Mouse (Mus musculus): ENCODE data around the gene Mast3. TPM values are rescaled to one million over a fixed set of nuclear protein-coding genes. Genes with fewer than 3 reads are reported as not detected.

The Mast3 gene
- polyA plus RNA-seq, 1 experiment from 2014 or later = 5.6 TPM

DNA sequence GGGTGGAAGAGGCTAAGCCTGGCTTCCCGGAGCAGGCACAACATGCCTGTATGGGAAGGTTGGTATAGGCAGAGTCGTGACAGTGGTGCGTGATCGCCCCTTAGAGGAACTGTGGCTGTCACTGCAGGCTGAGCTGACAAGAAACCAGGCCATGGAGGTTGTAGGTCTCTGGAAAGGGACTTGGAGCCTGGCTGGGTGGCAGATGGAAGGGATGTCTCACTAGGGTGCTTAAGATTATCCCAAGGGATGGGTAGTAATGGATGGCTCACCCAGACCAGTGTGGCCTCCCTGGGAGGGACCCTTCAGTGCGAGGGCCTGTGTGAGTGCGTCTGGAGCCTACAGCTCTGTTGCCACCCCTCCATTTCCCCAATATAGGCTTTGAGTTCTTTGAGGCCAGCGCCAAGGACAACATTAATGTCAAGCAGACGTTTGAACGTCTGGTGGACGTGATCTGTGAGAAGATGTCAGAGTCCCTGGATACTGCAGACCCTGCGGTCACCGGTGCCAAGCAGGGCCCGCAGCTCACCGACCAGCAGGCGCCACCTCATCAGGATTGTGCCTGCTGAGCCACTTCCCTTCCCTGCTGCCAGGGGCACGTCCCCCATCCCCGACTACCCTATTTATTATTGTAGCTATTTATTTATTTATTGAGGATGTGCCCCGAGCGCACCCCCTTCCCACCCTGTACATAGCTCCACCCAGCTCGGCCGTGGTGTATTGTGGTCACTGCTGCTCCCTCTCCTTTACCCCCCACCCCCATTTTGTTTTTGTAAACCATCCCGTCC is 47.1 kb downstream of the Mast3 start:
- H3K4me2 ChIP-seq = no peak overlapping the region
- no peak overlapping the region; the same call in none of the 2 replicates for H3K9ac ChIP-seq
- peaks cover 30% of the 10 kb centered on the region for H3K36me3 ChIP-seq
- H3K27me3 ChIP-seq (replicated peaks) = no peaks in the 10 kb centered on the region
- no peak overlapping the region for H3K4me3 ChIP-seq
- H3K27ac ChIP-seq (replicated peaks) = no peak overlapping the region
- ATAC-seq (ENCODE audit: extremely low read depth, insufficient number of reproducible peaks, low FRiP score, low TSS enrichment) = no peak
- WGBS = 71% methylated on average over 22 of the region's 22 CpGs
- no peaks in the 10 kb centered on the region for H3K9me3 ChIP-seq
- H3K4me1 ChIP-seq = peaks cover 52% of the 10 kb centered on the region

DNA sequence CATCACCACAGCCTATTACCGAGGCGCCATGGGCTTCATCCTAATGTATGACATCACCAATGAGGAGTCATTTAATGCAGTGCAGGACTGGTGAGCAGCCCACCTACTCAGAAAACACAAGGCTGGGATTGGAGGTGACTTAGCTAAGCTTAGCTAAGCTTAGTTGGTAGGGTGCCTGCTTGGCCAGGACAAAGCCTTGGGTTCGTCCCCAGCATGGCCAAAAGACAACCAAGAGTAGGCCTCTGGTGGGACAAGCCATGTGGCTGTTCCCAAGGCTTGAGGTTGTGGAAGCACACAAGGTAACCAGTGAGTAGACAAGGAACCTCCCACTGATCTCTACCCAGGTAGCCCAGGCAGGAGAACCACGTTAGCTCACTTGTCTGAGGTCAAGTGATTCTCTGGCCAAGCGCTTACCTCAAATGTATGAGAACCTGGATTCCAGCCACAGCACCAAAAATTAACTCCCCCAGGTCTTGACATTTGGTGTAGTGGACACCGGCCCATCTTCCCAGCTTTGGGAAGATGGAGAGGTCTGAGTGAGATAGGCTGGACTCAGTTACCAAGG is 48.3 kb downstream of the Mast3 start:
- no peak for ATAC-seq (ENCODE audit: extremely low read depth, insufficient number of reproducible peaks, low FRiP score, low TSS enrichment)
- Histone ChIP-seq H3K4me3 (no peak overlapping the region), H3K4me1 (peaks cover 56% of the 10 kb centered on the region), H3K27me3 (replicated peaks) (no peaks in the 10 kb centered on the region), H3K27ac (replicated peaks) (no peak overlapping the region), H3K4me2 (no peak overlapping the region), H3K9ac (no peak overlapping the region), H3K9me3 (no peaks in the 10 kb centered on the region), H3K36me3 (peaks cover 30% of the 10 kb centered on the region)
- WGBS = 88% methylated on average over 6 of the region's 6 CpGs

DNA sequence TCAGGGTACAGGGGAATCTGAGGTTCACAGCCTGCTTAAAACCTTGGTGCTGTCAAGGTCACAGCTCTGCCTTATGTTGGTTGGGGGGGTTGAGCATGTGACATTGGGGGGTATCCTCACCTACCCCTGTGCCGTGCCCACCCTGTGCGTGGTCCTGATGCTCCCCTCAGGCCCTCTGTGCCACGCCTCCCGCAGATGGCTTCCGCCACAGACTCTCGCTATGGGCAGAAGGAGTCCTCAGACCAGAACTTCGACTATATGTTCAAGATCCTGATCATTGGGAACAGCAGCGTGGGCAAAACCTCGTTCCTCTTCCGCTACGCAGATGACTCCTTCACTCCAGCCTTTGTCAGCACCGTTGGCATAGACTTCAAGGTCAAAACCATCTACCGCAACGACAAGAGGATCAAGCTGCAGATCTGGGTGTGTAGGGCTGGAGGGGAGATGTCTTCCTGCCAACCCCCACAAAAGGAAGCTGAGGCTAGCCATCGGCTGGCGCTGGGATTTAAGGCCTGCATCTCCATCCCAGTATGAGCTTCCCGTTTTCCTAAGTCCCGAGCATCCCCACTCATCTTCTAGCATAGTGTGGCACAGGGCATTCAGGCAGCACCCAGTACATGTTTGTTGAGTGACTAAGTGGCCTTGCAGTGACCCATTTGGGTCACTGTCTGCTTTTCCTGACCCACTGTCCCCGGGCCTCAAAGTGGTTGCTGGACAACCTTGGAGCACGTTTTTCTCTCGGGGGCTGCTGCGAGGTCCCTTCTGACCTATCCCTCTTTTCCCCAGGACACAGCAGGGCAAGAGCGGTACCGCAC is 49.0 kb downstream of the Mast3 start:
- Histone ChIP-seq H3K4me3 (peak overlapping the region; percentile 70), H3K9ac (peak overlapping the region; percentile 89; the same call in 1 of the 2 replicates), H3K27me3 (replicated peaks) (peaks cover under 1% of the 10 kb centered on the region; the same call in 1 of the 2 replicates), H3K27ac (replicated peaks) (no peak overlapping the region), H3K4me1 (peaks cover 51% of the 10 kb centered on the region), H3K4me2 (peak overlapping the region; percentile 98), H3K36me3 (peaks cover 30% of the 10 kb centered on the region), H3K9me3 (no peaks in the 10 kb centered on the region)
- no peak for ATAC-seq (ENCODE audit: extremely low read depth, insufficient number of reproducible peaks, low FRiP score, low TSS enrichment)
- 81% methylated on average over 24 of the region's 24 CpGs for WGBS

DNA sequence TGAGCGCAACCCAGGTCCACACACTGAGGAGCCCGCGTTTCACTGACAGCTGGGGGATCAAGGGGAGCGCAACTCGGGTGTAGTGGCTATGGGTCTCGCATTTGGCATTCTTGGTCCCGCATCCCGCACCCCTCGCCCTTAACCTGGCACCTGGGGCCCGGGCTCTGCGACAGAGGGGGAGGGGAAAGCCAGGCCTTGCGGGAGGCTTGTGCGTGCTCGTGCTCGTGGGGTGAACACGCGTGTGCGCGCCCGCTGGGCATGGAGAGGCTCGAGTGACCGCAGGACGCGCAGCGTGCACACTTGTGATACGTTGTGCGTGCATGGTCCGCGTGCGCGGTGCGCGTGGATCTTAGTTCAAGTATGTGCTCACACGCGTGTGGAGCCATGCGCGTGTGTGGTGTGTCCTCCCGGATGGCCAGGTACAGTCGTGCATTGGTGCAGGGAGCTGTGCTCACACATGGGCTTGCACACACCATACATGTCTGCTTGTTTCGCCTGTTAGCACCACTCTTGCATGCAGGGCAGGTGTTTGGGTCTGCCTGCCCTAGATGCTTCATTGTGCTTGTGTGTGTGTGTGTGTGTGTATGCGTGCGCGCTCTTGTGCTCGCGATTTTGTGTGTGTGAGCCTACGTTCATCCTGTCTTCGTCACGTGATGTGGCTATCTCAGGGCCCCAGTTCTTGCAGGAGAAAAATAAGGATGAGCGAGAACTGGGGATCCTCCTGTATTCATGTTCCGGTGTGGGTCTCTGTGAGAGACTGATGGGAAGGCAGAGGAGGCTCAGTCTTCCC is 49.8 kb downstream of the Mast3 start:
- Histone ChIP-seq H3K4me1 (peaks cover 47% of the 10 kb centered on the region), H3K9me3 (no peaks in the 10 kb centered on the region)
- 14% methylated on average over 50 of the region's 50 CpGs for WGBS

DNA sequence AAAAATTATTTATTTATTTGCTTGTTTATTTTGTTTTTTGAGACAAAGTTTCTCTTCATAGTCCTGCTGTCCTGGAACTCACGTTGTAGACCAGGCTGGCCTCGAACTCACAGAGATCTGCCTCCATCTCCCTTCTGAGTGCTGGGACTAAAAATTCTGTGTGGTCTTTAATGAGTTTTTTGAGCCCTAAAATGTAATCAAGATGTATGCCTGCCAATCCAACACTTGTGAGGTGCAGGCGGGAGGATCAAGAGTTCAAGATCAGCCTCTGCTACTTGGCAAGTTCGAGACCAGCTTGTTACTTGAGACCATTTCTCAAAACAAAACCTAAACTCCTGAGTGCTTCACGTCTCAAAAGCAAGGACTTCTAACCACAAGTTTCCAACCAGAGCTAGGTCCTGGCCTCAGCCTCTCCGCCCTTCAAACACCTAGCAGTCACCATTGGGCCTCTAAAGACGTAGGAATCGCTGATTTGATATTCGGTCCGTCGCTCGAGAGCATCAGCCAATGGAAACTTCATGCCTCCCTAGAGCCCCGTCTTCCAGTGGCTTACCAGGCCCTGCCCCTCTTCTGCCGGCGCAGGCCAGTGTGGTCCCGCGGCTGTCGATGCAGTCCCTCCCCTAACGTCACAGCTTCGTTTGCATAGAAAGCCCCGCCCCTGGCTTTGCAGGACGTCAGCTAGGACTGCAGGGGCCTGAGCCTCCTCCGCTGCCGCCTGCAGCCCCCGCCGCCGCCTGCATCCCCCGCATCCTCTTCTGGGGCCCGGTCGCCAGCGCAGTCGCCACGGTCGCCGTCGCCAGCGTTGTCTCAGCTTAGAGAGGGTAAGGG is 50.6 kb downstream of the Mast3 start, which contains the start of gene Rab3a:
Gene Rab3a, plus strand, starts transcription at position 637 of the 828 bp plus-strand sequence.
- peak; percentile 93 for ATAC-seq (ENCODE audit: extremely low read depth, insufficient number of reproducible peaks, low FRiP score, low TSS enrichment)
- Histone ChIP-seq H3K4me3 (peak within 1 kb of the TSS; percentile 70), H3K27ac (replicated peaks) (peak within 1 kb of the TSS; percentile 86), H3K9ac (peak within 1 kb of the TSS; percentile 89), H3K9me3 (no peaks in the 10 kb centered on the region), H3K4me1 (peaks cover 39% of the 10 kb centered on the region), H3K27me3 (replicated peaks) (peaks cover 16% of the 10 kb centered on the region), H3K4me2 (peak within 1 kb of the TSS; percentile 98), H3K36me3 (peaks cover 30% of the 10 kb centered on the region)
- 8% methylated on average over 37 of the region's 37 CpGs for WGBS

More for the DNA sequence above, 49.8 kb downstream of the Mast3 start:
- peak overlapping the region; percentile 70 for H3K4me3 ChIP-seq
- H3K9ac ChIP-seq = peak overlapping the region; percentile 89
- ATAC-seq (ENCODE audit: extremely low read depth, insufficient number of reproducible peaks, low FRiP score, low TSS enrichment) = no peak
- peaks cover 30% of the 10 kb centered on the region for H3K36me3 ChIP-seq
- H3K27ac ChIP-seq (replicated peaks) = peak overlapping the region; percentile 51; the same call in 1 of the 2 replicates
- peak overlapping the region; percentile 98 for H3K4me2 ChIP-seq
- H3K27me3 ChIP-seq (replicated peaks) = peaks cover 8% of the 10 kb centered on the region

DNA sequence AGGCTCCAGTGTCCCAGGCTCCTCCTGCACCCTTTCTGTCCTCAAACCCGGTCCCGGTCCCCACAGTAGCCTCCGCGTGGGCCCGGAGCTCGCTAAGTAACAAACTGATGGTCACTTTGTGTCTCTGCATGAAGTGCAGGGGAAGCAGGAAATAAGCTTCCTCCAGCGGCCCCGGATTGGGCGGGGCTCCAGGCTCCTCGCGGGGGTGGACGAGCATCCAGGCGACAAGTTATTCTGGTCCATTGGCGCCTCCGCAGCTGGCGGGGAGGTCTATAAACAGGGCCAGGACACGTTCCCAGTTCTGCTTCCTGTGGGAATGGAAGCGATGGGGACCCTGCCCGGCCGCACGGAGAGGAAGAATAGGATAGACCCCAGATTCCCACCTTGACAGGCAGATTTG is 51.7 kb downstream of the Mast3 start:
- H3K4me1 ChIP-seq = peaks cover 31% of the 10 kb centered on the region
- peak overlapping the region; percentile 98 for H3K4me2 ChIP-seq
- peaks cover 28% of the 10 kb centered on the region for H3K27me3 ChIP-seq (replicated peaks)
- WGBS = 13% methylated on average over 21 of the region's 21 CpGs
- H3K4me3 ChIP-seq = peak overlapping the region; percentile 34
- H3K9ac ChIP-seq = peak overlapping the region; percentile 66
- H3K9me3 ChIP-seq = no peaks in the 10 kb centered on the region
- no peak for ATAC-seq (ENCODE audit: extremely low read depth, insufficient number of reproducible peaks, low FRiP score, low TSS enrichment)
- H3K36me3 ChIP-seq = peaks cover 23% of the 10 kb centered on the region
- peak overlapping the region; percentile 86 for H3K27ac ChIP-seq (replicated peaks)

DNA sequence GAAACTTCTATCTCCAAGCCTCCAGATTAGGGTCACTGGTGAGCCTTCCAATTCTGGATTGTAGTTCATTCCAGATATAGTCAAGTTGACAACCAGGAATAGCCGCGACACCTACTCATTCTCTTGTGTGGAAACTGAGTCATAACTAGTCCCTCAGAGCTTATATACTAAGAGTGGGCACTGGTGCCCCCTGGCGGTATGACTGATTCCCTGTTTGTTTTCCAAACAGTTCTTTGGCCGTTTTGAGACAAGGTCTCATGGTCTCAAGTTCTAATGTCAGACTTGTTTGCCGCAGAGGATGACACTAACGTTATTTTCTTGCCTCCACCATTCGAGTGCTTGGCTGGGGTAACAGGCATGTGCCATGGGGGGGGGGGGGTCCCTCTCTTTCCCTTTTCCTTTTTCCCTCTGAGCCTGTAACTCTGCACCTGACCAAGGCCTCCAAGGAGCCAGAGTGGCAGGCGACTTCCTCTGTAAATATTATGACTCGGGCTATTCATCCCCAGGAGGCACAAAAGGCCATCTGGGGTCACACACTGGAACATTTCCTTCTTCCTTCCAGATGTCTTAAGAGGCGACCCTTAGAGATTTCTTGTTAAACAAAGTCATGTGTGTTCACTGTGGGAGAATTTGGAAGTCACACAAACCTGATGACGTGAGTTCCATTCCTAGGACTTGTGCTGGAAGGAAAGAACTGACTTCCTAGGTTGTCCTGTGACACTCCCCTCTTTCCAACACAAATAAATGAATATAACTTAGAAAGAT is 52.7 kb downstream of the Mast3 start:
- Histone ChIP-seq H3K36me3 (peaks cover 13% of the 10 kb centered on the region), H3K4me2 (peak overlapping the region; percentile 98), H3K9me3 (no peaks in the 10 kb centered on the region), H3K4me3 (no peak overlapping the region), H3K27ac (replicated peaks) (peak overlapping the region; percentile 86), H3K9ac (no peak overlapping the region), H3K4me1 (peaks cover 31% of the 10 kb centered on the region), H3K27me3 (replicated peaks) (peaks cover 37% of the 10 kb centered on the region)
- no peak for ATAC-seq (ENCODE audit: extremely low read depth, insufficient number of reproducible peaks, low FRiP score, low TSS enrichment)
- 27% methylated on average over 11 of the region's 11 CpGs for WGBS

DNA sequence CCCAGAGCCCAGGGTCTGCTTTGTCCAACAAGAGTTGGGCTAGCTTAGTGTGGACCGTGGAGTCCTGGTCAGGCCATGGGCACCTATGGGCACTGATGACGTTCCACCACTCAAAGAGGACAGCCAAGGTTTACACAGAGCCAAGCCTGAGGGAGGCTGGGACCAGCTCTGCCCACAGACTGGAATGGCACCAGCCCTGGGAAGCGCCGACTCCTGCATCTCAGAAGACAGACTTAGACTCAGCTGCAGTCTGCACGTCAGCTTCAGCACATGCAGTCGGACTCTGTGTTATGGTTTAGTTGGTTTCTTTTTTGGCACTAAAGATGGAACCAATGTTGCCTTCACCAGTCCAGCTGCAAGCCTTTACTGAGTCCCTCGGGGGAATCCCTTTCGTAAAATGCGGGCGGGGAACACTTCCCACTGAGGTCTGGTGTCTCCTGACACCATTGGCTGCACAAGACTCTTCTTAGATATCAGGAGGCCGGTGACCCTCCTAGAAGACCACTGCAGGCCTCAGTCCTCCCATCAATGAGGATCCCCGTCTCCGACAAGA is 54.6 kb downstream of the Mast3 start:
- no peak for ATAC-seq (ENCODE audit: extremely low read depth, insufficient number of reproducible peaks, low FRiP score, low TSS enrichment)
- H3K27me3 ChIP-seq (replicated peaks) = peaks cover 57% of the 10 kb centered on the region
- peaks cover 26% of the 10 kb centered on the region for H3K4me1 ChIP-seq
- no peak overlapping the region for H3K4me3 ChIP-seq
- 77% methylated on average over 13 of the region's 13 CpGs for WGBS
- H3K9ac ChIP-seq = no peak overlapping the region
- H3K36me3 ChIP-seq = no peaks in the 10 kb centered on the region
- no peak overlapping the region for H3K27ac ChIP-seq (replicated peaks)
- H3K4me2 ChIP-seq = no peak overlapping the region
- no peaks in the 10 kb centered on the region for H3K9me3 ChIP-seq

DNA sequence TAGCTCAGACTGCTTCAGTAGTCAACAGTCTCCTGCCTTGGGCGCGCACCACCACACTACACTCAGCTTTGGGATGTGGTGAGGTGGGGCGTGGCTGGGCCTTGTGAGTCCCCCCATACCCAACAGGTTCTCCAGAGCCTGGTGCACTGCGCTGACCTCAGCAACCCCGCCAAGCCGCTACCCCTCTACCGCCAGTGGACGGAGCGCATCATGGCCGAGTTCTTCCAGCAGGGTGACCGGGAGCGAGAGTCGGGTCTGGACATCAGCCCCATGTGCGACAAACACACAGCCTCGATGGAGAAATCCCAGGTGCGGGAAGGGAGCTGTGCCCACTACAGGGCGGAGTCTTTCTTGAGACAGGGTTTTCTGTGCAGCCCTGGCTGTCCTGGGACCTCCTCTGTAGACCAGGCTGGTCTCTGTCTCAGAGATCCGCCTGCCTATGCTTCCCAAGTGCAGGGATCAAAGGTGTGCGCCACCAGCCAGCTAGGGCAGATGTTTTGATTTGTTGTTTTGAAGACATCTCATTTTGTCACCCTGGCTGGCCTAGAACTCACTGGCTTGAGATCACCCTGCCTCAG is 55.7 kb downstream of the Mast3 start:
- Histone ChIP-seq H3K27me3 (replicated peaks) (peaks cover 67% of the 10 kb centered on the region), H3K36me3 (no peaks in the 10 kb centered on the region), H3K4me2 (no peak overlapping the region), H3K27ac (replicated peaks) (no peak overlapping the region), H3K9me3 (no peaks in the 10 kb centered on the region), H3K9ac (no peak overlapping the region), H3K4me1 (peaks cover 24% of the 10 kb centered on the region), H3K4me3 (no peak overlapping the region)
- WGBS = 71% methylated on average over 19 of the region's 19 CpGs
- no peak for ATAC-seq (ENCODE audit: extremely low read depth, insufficient number of reproducible peaks, low FRiP score, low TSS enrichment)

Data from heart, embryonic 13.5 days (tissue).